Mouse (Mus musculus) kidney, adult 2 months (tissue): ENCODE results near the gene Usp48.

Source experiments
- CTCF ChIP-seq: fragments of 200-500 bp; conservative IDR thresholded peaks from 2 replicates; pipeline ENCODE4 v1.5.1; 2011; ENCODE audit warnings: low read depth, mild to moderate bottlenecking, control low read depth, low read length, moderate library complexity, mixed read lengths; ENCODE audit not compliant: insufficient read depth, insufficient read length
- POLR2A ChIP-seq: fragments of 200-500 bp; IDR thresholded peaks from one replicate; pipeline ENCODE4 v1.6.1; 2011; ENCODE audit warnings: low read depth, low read length, control low read depth

DNA sequence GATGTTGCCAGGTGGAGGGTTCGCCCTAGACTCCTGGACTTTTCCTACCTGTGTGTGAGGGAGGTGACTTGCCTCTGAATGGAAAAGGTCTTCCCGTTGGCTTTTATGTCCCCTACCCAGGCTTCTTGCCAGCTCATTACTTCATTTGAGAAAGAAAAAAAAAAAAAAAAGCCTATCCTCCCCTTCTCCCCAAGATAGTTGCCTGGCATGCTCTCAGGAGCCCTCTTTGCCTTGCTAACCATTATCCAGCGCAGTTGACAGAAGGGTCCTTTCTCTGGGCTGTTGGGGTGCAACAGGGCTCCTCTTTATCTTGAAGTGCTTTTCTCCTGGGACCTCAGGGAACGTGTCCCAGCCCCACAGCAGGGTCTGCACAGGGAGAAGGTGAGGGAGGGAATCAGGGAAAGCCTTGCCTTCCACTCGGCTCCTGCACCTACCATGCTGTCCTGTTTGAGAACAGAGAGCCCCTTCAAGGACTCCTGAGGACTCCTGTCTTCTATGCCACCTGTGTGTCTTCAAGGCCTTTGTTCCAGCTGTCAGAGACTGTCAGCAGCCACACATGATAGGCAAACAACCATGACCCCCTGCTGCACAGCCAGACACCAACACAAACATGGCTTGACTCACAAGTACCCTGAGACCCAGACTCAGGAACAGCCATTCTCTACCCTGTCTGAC, 72.9 kb downstream of the Usp48 start:
- TF ChIP-seq CTCF (no peak), POLR2A (no peak)
